ENCODE assay signal across 10 mouse cellular contexts in the genomic region with DNA sequence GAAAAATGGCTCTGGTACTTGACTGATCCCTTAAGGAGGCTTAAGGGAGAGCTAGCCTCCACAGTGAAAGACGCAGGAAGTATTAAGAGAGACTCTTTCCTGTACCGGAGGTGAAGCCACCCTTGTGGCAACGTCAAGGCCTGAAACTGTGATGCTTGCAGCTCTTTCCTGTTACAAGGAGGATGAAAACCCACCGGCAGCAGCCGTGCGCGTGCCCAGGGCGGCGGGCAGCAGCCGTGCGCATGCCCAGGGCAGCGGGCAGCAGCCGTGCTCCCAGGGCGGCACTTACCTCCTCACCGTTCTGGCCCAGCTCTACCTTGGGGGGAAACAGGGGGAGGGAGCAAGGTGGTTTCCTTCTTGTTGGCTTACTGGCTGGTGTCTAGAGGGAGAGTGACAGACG. TPM values are rescaled to one million over a fixed set of nuclear protein-coding genes. Genes with fewer than 3 reads are reported as not detected.
DNase-seq lines count a peak whose midpoint lies in the region; ATAC-seq and TF ChIP-seq lines count a peak whose summit lies in the region.
"Had no signal": no experiment of that assay in that cellular context is flagged by ENCODE, and none has a peak within 500 bp of the region (broad histone marks: within the 10 kb centered on the region; RNA-seq: fewer than 3 reads in every experiment).

No protein-coding gene starts in this region.

- no peak overlapping the region for H3K4me2 ChIP-seq in midbrain, embryonic 11.5 days
- no peak overlapping the region for H3K4me2 ChIP-seq in heart, postnatal 0 days (ENCODE audit: low read depth, low read length)
- H3K4me2 ChIP-seq in stomach, embryonic 14.5 days (replicated peaks; ENCODE audit: low read depth, low read length), result no peak overlapping the region
- H3K4me2 ChIP-seq: embryonic facial prominence, embryonic 15.5 days; liver, embryonic 11.5 days had no signal

- intact Hi-C loops in heart, adult 2 months (cut with DNase I), result loop anchor here (2.0 to 10.0 kb wide), 2 partner anchors 16 to 182 kb away; no protein-coding TSS in a partner anchor
- intact Hi-C loops in heart, postnatal 25 days (cut with DNase I), result loop anchor here (2.0 to 10.0 kb wide), 3 partner anchors 16 to 492 kb away; a partner anchor contains a TSS

- H3K79me2 ChIP-seq in heart, adult 2 months (replicated peaks; ENCODE audit: control insufficient read depth, insufficient read depth, low read length), result no peaks in the 10 kb centered on the region

- 28% methylated on average over 16 of the region's 16 CpGs for WGBS in heart, adult 2 months
- WGBS in midbrain, embryonic 10.5 days, result 79% methylated on average over 16 of the region's 16 CpGs
- 78% methylated on average over 16 of the region's 16 CpGs for WGBS in midbrain, embryonic 11.5 days
- 64% methylated on average over 16 of the region's 16 CpGs for WGBS in heart, postnatal 0 days
- 73% methylated on average over 16 of the region's 16 CpGs for WGBS in stomach, embryonic 14.5 days

- no peak overlapping the region for H3K4me3 ChIP-seq in heart, adult 2 months
- no peak overlapping the region for H3K4me3 ChIP-seq in midbrain, embryonic 10.5 days
- H3K4me3 ChIP-seq in midbrain, embryonic 11.5 days (ENCODE audit: low read depth, low read length), result no peak overlapping the region
- no peak overlapping the region for H3K4me3 ChIP-seq in heart, postnatal 0 days (ENCODE audit: low read depth, low read length)
- H3K4me3 ChIP-seq in stomach, embryonic 14.5 days (ENCODE audit: low read depth, low read length), result no peak overlapping the region
- H3K4me3 ChIP-seq: embryonic facial prominence, embryonic 15.5 days had no signal

- ATAC-seq in midbrain, embryonic 11.5 days (ENCODE audit: low FRiP score), result no peak
- no peak for ATAC-seq in heart, postnatal 0 days (ENCODE audit: insufficient read depth, low read depth)
- ATAC-seq in stomach, embryonic 14.5 days (ENCODE audit: insufficient number of reproducible peaks, insufficient read depth, low FRiP score, low read depth), result no peak

- peak overlapping the region; percentile 82 for H3K27ac ChIP-seq in heart, adult 2 months
- peak overlapping the region; percentile 61 for H3K27ac ChIP-seq in midbrain, embryonic 10.5 days (replicated peaks)
- H3K27ac ChIP-seq in midbrain, embryonic 11.5 days (ENCODE audit: low read depth, low read length), result no peak overlapping the region
- peak overlapping the region; percentile 82 for H3K27ac ChIP-seq in heart, postnatal 0 days (ENCODE audit: low read depth)
- peak overlapping the region; percentile 13; the same call in 1 of the 2 replicates for H3K27ac ChIP-seq in stomach, embryonic 14.5 days (ENCODE audit: low read length)
- H3K27ac ChIP-seq: embryonic facial prominence, embryonic 15.5 days had no signal

- peaks cover 27% of the 10 kb centered on the region for H3K4me1 ChIP-seq in heart, adult 2 months (ENCODE audit: control insufficient read depth, insufficient read depth, low read length)
- H3K4me1 ChIP-seq in midbrain, embryonic 10.5 days, result peaks cover 15% of the 10 kb centered on the region
- peaks cover 7% of the 10 kb centered on the region for H3K4me1 ChIP-seq in midbrain, embryonic 11.5 days (ENCODE audit: control insufficient read depth, insufficient read depth, low read length)
- peaks cover 44% of the 10 kb centered on the region for H3K4me1 ChIP-seq in heart, postnatal 0 days (ENCODE audit: control insufficient read depth, insufficient read depth)
- H3K4me1 ChIP-seq in stomach, embryonic 14.5 days (ENCODE audit: control insufficient read depth, insufficient read depth, low read length), result no peaks in the 10 kb centered on the region

- peaks cover 27% of the 10 kb centered on the region for H3K36me3 ChIP-seq in heart, adult 2 months (ENCODE audit: control insufficient read depth, insufficient read depth, low read length)
- H3K36me3 ChIP-seq in midbrain, embryonic 10.5 days, result no peaks in the 10 kb centered on the region
- H3K36me3 ChIP-seq in midbrain, embryonic 11.5 days (ENCODE audit: control insufficient read depth, insufficient read depth, low read length), result no peaks in the 10 kb centered on the region
- peaks cover 48% of the 10 kb centered on the region for H3K36me3 ChIP-seq in heart, postnatal 0 days (replicated peaks; ENCODE audit: control insufficient read depth, insufficient read depth, low read length)
- H3K36me3 ChIP-seq in stomach, embryonic 14.5 days (ENCODE audit: control insufficient read depth, insufficient read depth, low read length), result peaks cover 8% of the 10 kb centered on the region; the same call in 1 of the 2 replicates
- H3K36me3 ChIP-seq: embryonic facial prominence, embryonic 15.5 days had no signal

- TF ChIP-seq EP300 in heart, adult 2 months (IDR thresholded peaks at IDR 0.05; ENCODE audit: insufficient read depth, low read depth, low read length), result no peak
- no peak for TF ChIP-seq EP300 in heart, postnatal 0 days (IDR thresholded peaks at IDR 0.05; ENCODE audit: low read depth)

- no peak for TF ChIP-seq CTCF in heart, adult 2 months (IDR thresholded peaks at IDR 0.05)
- no peak for TF ChIP-seq CTCF in heart, postnatal 0 days (IDR thresholded peaks at IDR 0.05; ENCODE audit: low read depth)

- H3K9me3 ChIP-seq in midbrain, embryonic 10.5 days (replicated peaks), result no peaks in the 10 kb centered on the region
- no peaks in the 10 kb centered on the region for H3K9me3 ChIP-seq in midbrain, embryonic 11.5 days (ENCODE audit: control insufficient read depth, low read length)
- no peaks in the 10 kb centered on the region for H3K9me3 ChIP-seq in heart, postnatal 0 days (replicated peaks; ENCODE audit: control insufficient read depth, low read length)
- H3K9me3 ChIP-seq in stomach, embryonic 14.5 days (ENCODE audit: control insufficient read depth, low read depth, low read length), result no peaks in the 10 kb centered on the region
- H3K9me3 ChIP-seq: embryonic facial prominence, embryonic 15.5 days had no signal

- H3K27me3 ChIP-seq in heart, adult 2 months (ENCODE audit: control insufficient read depth, insufficient read depth, low read length), result no peaks in the 10 kb centered on the region
- no peaks in the 10 kb centered on the region; the same call in 1 of the 2 replicates for H3K27me3 ChIP-seq in midbrain, embryonic 10.5 days (ENCODE audit: low read depth, poor library complexity, severe bottlenecking)
- no peaks in the 10 kb centered on the region for H3K27me3 ChIP-seq in midbrain, embryonic 11.5 days (ENCODE audit: control insufficient read depth, insufficient read depth, low read length)
- H3K27me3 ChIP-seq in heart, postnatal 0 days (ENCODE audit: control insufficient read depth, insufficient read depth, low read length), result no peaks in the 10 kb centered on the region
- H3K27me3 ChIP-seq in stomach, embryonic 14.5 days (ENCODE audit: control insufficient read depth, insufficient read depth, low read length), result no peaks in the 10 kb centered on the region
- H3K27me3 ChIP-seq: embryonic facial prominence, embryonic 15.5 days had no signal

- H3K9ac ChIP-seq in heart, adult 2 months (ENCODE audit: low read depth, low read length), result peak overlapping the region; percentile 31
- H3K9ac ChIP-seq in midbrain, embryonic 11.5 days (ENCODE audit: low read length), result no peak overlapping the region
- peak overlapping the region; percentile 3; the same call in 1 of the 2 replicates for H3K9ac ChIP-seq in heart, postnatal 0 days (replicated peaks; ENCODE audit: low read depth, low read length)
- H3K9ac ChIP-seq in stomach, embryonic 14.5 days (replicated peaks; ENCODE audit: low read depth, low read length), result no peak overlapping the region
- H3K9ac ChIP-seq: embryonic facial prominence, embryonic 15.5 days had no signal

- DNase-seq in heart, adult 2 months, result peak in 1 of 2 experiments; percentile 35
- DNase-seq in heart, postnatal 25 days (ENCODE audit: low spot score), result no peak
- DNase-seq in midbrain, embryonic 10.5 days (ENCODE audit: low spot score), result no peak
- no peak for DNase-seq in midbrain, embryonic 11.5 days (ENCODE audit: low spot score, missing footprints)
- DNase-seq in heart, postnatal 0 days (ENCODE audit: low spot score), result no peak
- no peak for DNase-seq in right cerebral cortex, postnatal 14 days
- DNase-seq in gastrocnemius, postnatal 10 days, result no peak

- no peak for TF ChIP-seq POLR2A in heart, adult 2 months (IDR thresholded peaks at IDR 0.05; ENCODE audit: insufficient read depth, low read depth, low read length)

RNA-seq across cellular contexts. Expression of a gene that starts 28.9 kb away (rescaled TPM):
- total RNA-seq in heart, adult 2 months (2021), result 10 to 100 TPM; 15.1 to 19.7 TPM
- polyA plus RNA-seq in heart, adult 2 months (2012; rRNA removed), result 18.3 and 25.6 TPM in 2 replicates
- total RNA-seq in heart, postnatal 25 days (2021), result 10 to 100 TPM; 20.8 to 20.9 TPM
- polyA plus RNA-seq in midbrain, embryonic 10.5 days (2016; fragmentation: Nextera tagmentation; extraction: Ambion mirVana), result 134 TPM in 2 replicates
- polyA plus RNA-seq in midbrain, embryonic 11.5 days (2014; fragmentation: Nextera tagmentation; extraction: Ambion mirVana), result 141 and 144 TPM in 2 replicates
- total RNA-seq in heart, postnatal 0 days (2014; rRNA removed; ENCODE audit: low replicate concordance), result 16.6 and 17.9 TPM in 2 replicates
- 57.1 and 57.5 TPM in 2 replicates for polyA plus RNA-seq in heart, postnatal 0 days (2015; fragmentation: Nextera tagmentation; extraction: Ambion mirVana)
- 201 and 203 TPM in 2 replicates for polyA plus RNA-seq in stomach, embryonic 14.5 days (2014; fragmentation: Nextera tagmentation; extraction: Ambion mirVana)
- 10 to 100 TPM; 34.6 to 46.9 TPM for total RNA-seq in gastrocnemius, postnatal 10 days (2021)

RNA-seq across cellular contexts. Expression of a gene that starts 46.3 kb away (rescaled TPM):
- 10 to 100 TPM; 68.7 to 81.5 TPM for total RNA-seq in heart, adult 2 months (2021)
- polyA plus RNA-seq in heart, adult 2 months (2012; rRNA removed), result 57.2 and 86.2 TPM in 2 replicates
- total RNA-seq in heart, postnatal 25 days (2021), result 10 to 100 TPM; 79.6 to 81.5 TPM
- 8.6 and 8.7 TPM in 2 replicates for polyA plus RNA-seq in midbrain, embryonic 10.5 days (2016; fragmentation: Nextera tagmentation; extraction: Ambion mirVana)
- polyA plus RNA-seq in midbrain, embryonic 11.5 days (2014; fragmentation: Nextera tagmentation; extraction: Ambion mirVana), result 5.9 and 6.6 TPM in 2 replicates
- total RNA-seq in heart, postnatal 0 days (2014; rRNA removed; ENCODE audit: low replicate concordance), result 88.6 and 94.0 TPM in 2 replicates
- 103 and 116 TPM in 2 replicates for polyA plus RNA-seq in heart, postnatal 0 days (2015; fragmentation: Nextera tagmentation; extraction: Ambion mirVana)
- polyA plus RNA-seq in stomach, embryonic 14.5 days (2014; fragmentation: Nextera tagmentation; extraction: Ambion mirVana), result 37.2 and 44.0 TPM in 2 replicates
- total RNA-seq in gastrocnemius, postnatal 10 days (2021), result 100 to 1,000 TPM; 128 to 138 TPM

Comparison
In these comparisons a context has a peak if more than half of its experiments do, and no peak if none do; other contexts are left out.
1. H3K9ac ChIP-seq: peak in heart, adult 2 months (single experiment) and heart, postnatal 0 days (single experiment); none in midbrain, embryonic 11.5 days (single experiment) and stomach, embryonic 14.5 days (single experiment).